ENCODE assay signal across 12 mouse cellular contexts in genomic region chr6:44092336-44092735, GRCm38 (mm10).
A peak's percentile ranks its signal among the peaks of the same experiment; 100 is the strongest.
DNase-seq lines count a peak whose midpoint lies in the region; ATAC-seq and TF ChIP-seq lines count a peak whose summit lies in the region.
"Had no signal": no experiment of that assay in that cellular context is flagged by ENCODE, and none has a peak within 500 bp of the region (broad histone marks: within the 10 kb centered on the region; RNA-seq: fewer than 3 reads in every experiment).

No protein-coding gene starts in this region.

- H3K27me3 ChIP-seq in heart, adult 2 months (ENCODE audit: control insufficient read depth, insufficient read depth, low read length), result no peaks in the 10 kb centered on the region
- H3K27me3 ChIP-seq in lung, embryonic 14.5 days (ENCODE audit: insufficient read depth, low read length), result no peaks in the 10 kb centered on the region
- H3K27me3 ChIP-seq in liver, postnatal 0 days (ENCODE audit: insufficient read depth, low read length), result no peaks in the 10 kb centered on the region
- H3K27me3 ChIP-seq: liver, embryonic 15.5 days had no signal

- H3K4me1 ChIP-seq in heart, adult 2 months (ENCODE audit: control insufficient read depth, insufficient read depth, low read length), result no peaks in the 10 kb centered on the region
- no peaks in the 10 kb centered on the region for H3K4me1 ChIP-seq in lung, embryonic 14.5 days (ENCODE audit: insufficient read depth)
- no peaks in the 10 kb centered on the region for H3K4me1 ChIP-seq in liver, postnatal 0 days (ENCODE audit: insufficient read depth)
- H3K4me1 ChIP-seq: forebrain, embryonic 10.5 days; liver, embryonic 15.5 days had no signal

- no peak overlapping the region for H3K9ac ChIP-seq in heart, adult 2 months (ENCODE audit: low read depth, low read length)
- no peak overlapping the region for H3K9ac ChIP-seq in lung, embryonic 14.5 days
- H3K9ac ChIP-seq in liver, postnatal 0 days (replicated peaks), result no peak overlapping the region
- H3K9ac ChIP-seq: liver, embryonic 15.5 days had no signal

- no peaks in the 10 kb centered on the region for H3K36me3 ChIP-seq in heart, adult 2 months (ENCODE audit: control insufficient read depth, insufficient read depth, low read length)
- no peaks in the 10 kb centered on the region for H3K36me3 ChIP-seq in lung, embryonic 14.5 days (ENCODE audit: insufficient read depth)
- H3K36me3 ChIP-seq in liver, postnatal 0 days (replicated peaks; ENCODE audit: insufficient read depth, low read length), result no peaks in the 10 kb centered on the region
- H3K36me3 ChIP-seq: forebrain, embryonic 10.5 days; liver, embryonic 15.5 days had no signal

- no peak for TF ChIP-seq EP300 in heart, adult 2 months (IDR thresholded peaks at IDR 0.05; ENCODE audit: insufficient read depth, low read depth, low read length)
- TF ChIP-seq EP300 in liver, postnatal 0 days (IDR thresholded peaks at IDR 0.05; ENCODE audit: low read depth), result no peak

- no peak for TF ChIP-seq POLR2A in heart, adult 2 months (IDR thresholded peaks at IDR 0.05; ENCODE audit: insufficient read depth, low read depth, low read length)

- H3K4me2 ChIP-seq in lung, embryonic 14.5 days, result no peak overlapping the region
- no peak overlapping the region for H3K4me2 ChIP-seq in liver, postnatal 0 days (ENCODE audit: low read depth, low read length)
- H3K4me2 ChIP-seq: liver, embryonic 15.5 days had no signal

- TF ChIP-seq CTCF in heart, adult 2 months (IDR thresholded peaks at IDR 0.05), result peak; percentile 23; the same call in 1 of the 2 replicates
- peak; percentile 36; the same call in 1 of the 2 replicates for TF ChIP-seq CTCF in lung, embryonic 14.5 days (IDR thresholded peaks at IDR 0.05; ENCODE audit: low read depth)
- TF ChIP-seq CTCF in liver, postnatal 0 days (IDR thresholded peaks at IDR 0.05; ENCODE audit: low read depth), result no peak

- H3K4me3 ChIP-seq in heart, adult 2 months, result no peak overlapping the region
- H3K4me3 ChIP-seq in lung, embryonic 14.5 days (ENCODE audit: low read depth, low read length), result no peak overlapping the region
- no peak overlapping the region for H3K4me3 ChIP-seq in liver, postnatal 0 days (ENCODE audit: low read depth, low read length)
- H3K4me3 ChIP-seq: forebrain, embryonic 10.5 days; liver, embryonic 15.5 days had no signal

- H3K9me3 ChIP-seq in lung, embryonic 14.5 days (ENCODE audit: low read depth, low read length), result no peaks in the 10 kb centered on the region
- H3K9me3 ChIP-seq in liver, postnatal 0 days (ENCODE audit: low read length), result no peaks in the 10 kb centered on the region
- H3K9me3 ChIP-seq: forebrain, embryonic 10.5 days; liver, embryonic 15.5 days had no signal

- H3K79me2 ChIP-seq in heart, adult 2 months (replicated peaks; ENCODE audit: control insufficient read depth, insufficient read depth, low read length), result no peaks in the 10 kb centered on the region

- no peak for DNase-seq in heart, adult 2 months
- DNase-seq in heart, adult 9 months (ENCODE audit: low spot score in 2 of 2), result no peak
- peak; percentile 14 for DNase-seq in lung, embryonic 14.5 days
- no peak for DNase-seq in lung, postnatal 14 days
- peak; percentile 36 for DNase-seq in brain, adult 2 months (ENCODE audit: low read depth, low spot score)
- DNase-seq in right cerebral cortex, postnatal 14 days, result peak; percentile 9
- DNase-seq in liver, postnatal 0 days, result no peak
- DNase-seq: gastrocnemius, postnatal 10 days; kidney, postnatal 4 days; thymus, postnatal 25 days had no signal

- no peak overlapping the region for H3K27ac ChIP-seq in heart, adult 2 months
- no peak overlapping the region for H3K27ac ChIP-seq in lung, embryonic 14.5 days (ENCODE audit: low read depth)
- H3K27ac ChIP-seq in liver, postnatal 0 days (ENCODE audit: low read depth), result no peak overlapping the region
- H3K27ac ChIP-seq: forebrain, embryonic 10.5 days; liver, embryonic 15.5 days had no signal

- intact Hi-C loops in heart, adult 2 months (cut with DNase I), result loop anchor here (5.0 kb wide), 1 partner anchor 935 kb away; no protein-coding TSS in a partner anchor

- WGBS in heart, adult 2 months, result 42% methylated on average over 2 of the region's 2 CpGs
- WGBS in lung, embryonic 14.5 days, result 45% methylated on average over 2 of the region's 2 CpGs
- 34% methylated on average over 2 of the region's 2 CpGs for WGBS in liver, postnatal 0 days (ENCODE audit: insufficient replicate concordance)

- ATAC-seq in lung, embryonic 14.5 days (ENCODE audit: insufficient read depth), result no peak
- ATAC-seq in liver, postnatal 0 days, result no peak

Comparison
In these comparisons a context has a peak if more than half of its experiments do, and no peak if none do; other contexts are left out.
1. DNase-seq: peak in lung, embryonic 14.5 days (single experiment), brain, adult 2 months (single experiment) and right cerebral cortex, postnatal 14 days (single experiment); none in heart, adult 2 months (0 of 2), heart, adult 9 months (0 of 2), lung, postnatal 14 days (single experiment) and liver, postnatal 0 days (single experiment).